Mouse (Mus musculus): Measurements from ENCODE around the gene Gm44596. TPM values are rescaled to one million over a fixed set of nuclear protein-coding genes. Genes with fewer than 3 reads are reported as not detected.

The Gm44596 gene
- polyA plus RNA-seq, 1 experiment from 2014 or later = not detected

DNA sequence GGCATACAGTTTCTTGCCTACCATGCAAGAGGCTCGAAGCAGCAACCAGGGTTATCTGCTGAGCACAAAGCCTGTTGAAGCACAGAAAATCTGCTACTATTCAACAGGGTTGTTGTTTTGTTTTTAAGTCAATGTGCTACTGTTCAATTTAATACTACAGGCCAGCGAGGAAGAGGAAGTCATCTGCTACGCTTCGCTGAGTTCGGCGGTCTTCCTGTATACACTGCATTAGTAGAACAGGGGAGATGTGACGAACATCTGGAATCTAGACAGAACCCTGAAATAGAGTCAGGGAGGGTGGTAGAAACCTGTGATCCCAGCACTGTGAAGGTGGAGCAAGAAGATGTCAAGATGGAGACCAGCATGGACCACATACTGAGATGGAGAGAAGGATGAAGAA, 8.4 kb downstream of the Gm44596 start:
- Histone ChIP-seq H3K4me2 (no peak overlapping the region), H3K4me3 (replicated peaks) (no peak overlapping the region), H3K36me3 (no peaks in the 10 kb centered on the region), H3K9ac (no peak overlapping the region), H3K27ac (no peak overlapping the region), H3K27me3 (no peaks in the 10 kb centered on the region), H3K9me3 (replicated peaks) (no peaks in the 10 kb centered on the region), H3K4me1 (no peaks in the 10 kb centered on the region)
- ATAC-seq (replicated peaks; ENCODE audit: low FRiP score) = no peak
- 60% methylated on average over 7 of the region's 7 CpGs for WGBS

DNA sequence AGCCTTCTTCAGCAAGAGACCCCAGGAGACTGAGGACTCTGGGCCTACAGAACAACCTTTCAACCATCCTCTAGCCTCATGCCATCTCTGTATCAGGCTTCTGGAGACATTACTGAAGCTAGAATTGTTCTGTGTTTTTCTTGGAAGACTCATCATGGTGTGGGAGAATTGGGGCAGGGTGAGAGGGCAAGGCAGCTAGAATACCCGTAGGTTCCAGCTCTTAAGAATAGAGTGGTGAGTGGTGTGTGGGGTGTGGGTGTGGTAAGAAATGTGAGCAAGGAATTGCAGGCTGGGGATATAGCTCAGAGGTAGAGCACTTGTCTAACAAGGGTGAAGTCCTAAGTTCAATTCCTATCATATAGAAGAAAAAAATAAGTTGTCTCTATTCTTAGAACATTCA, 9.7 kb downstream of the Gm44596 start:
- Histone ChIP-seq H3K27me3 (no peaks in the 10 kb centered on the region), H3K9me3 (replicated peaks) (no peaks in the 10 kb centered on the region)
- 57% methylated on average over 1 of the region's 1 CpGs for WGBS

GRCm38 (mm10) chr6:128389185-128389584, 13.9 kb downstream of the Gm44596 start:
- Histone ChIP-seq H3K4me2 (no peak overlapping the region), H3K9ac (no peak overlapping the region), H3K4me3 (replicated peaks) (no peak overlapping the region), H3K9me3 (replicated peaks) (no peaks in the 10 kb centered on the region), H3K27me3 (no peaks in the 10 kb centered on the region), H3K4me1 (no peaks in the 10 kb centered on the region), H3K27ac (no peak overlapping the region), H3K36me3 (no peaks in the 10 kb centered on the region)
- WGBS = 86% methylated on average over 1 of the region's 1 CpGs
- no peak for ATAC-seq (replicated peaks; ENCODE audit: low FRiP score)

More for the DNA sequence above, 9.7 kb downstream of the Gm44596 start:
- Histone ChIP-seq H3K36me3 (no peaks in the 10 kb centered on the region), H3K4me3 (replicated peaks) (no peak overlapping the region), H3K27ac (no peak overlapping the region), H3K9ac (no peak overlapping the region), H3K4me1 (no peaks in the 10 kb centered on the region), H3K4me2 (no peak overlapping the region)
- ATAC-seq (replicated peaks; ENCODE audit: low FRiP score) = no peak

GRCm38 (mm10) chr6:128390683-128391082, 15.4 kb downstream of the Gm44596 start:
- Histone ChIP-seq H3K9ac (no peak overlapping the region), H3K4me2 (no peak overlapping the region), H3K4me1 (no peaks in the 10 kb centered on the region), H3K27me3 (no peaks in the 10 kb centered on the region), H3K36me3 (no peaks in the 10 kb centered on the region), H3K27ac (no peak overlapping the region), H3K4me3 (replicated peaks) (no peak overlapping the region), H3K9me3 (replicated peaks) (no peaks in the 10 kb centered on the region)
- WGBS = 69% methylated on average over 1 of the region's 1 CpGs
- ATAC-seq (replicated peaks; ENCODE audit: low FRiP score) = no peak

DNA sequence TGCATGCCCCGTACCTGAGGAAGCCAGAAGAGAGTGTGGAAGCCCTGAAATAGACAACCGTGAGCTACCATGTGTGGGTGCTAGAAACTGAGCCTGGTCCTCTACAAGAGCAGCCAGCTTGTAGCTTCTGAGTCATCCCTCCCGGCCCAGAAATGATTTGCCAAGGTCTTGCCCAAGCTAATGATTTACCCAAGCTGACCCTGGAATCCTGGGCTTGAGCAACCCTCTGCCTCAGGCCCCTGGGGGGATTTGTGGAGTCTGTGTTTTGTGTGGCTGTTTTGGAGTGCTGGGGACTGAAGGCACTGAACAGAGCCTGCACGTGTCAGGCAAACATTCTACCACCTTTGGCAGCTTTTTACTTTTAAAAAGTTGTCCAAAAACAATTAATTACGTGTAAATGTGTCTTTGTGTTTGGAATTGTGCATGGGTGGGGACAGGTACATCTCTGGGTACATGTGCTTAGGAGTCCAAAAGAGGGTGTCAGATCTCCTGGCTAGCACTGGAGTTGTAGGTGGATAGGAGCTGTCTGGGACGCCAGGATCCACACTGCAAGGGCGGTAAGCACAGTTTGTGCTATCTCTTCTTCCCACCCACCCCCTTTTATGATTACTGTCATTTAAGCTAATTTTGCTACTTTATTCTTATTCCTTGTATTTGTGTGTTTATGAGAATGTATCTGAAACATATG, 22.4 kb downstream of the Gm44596 start:
- H3K27me3 ChIP-seq = no peaks in the 10 kb centered on the region
- H3K4me2 ChIP-seq = no peak overlapping the region
- H3K27ac ChIP-seq = peak overlapping the region; percentile 74
- H3K4me3 ChIP-seq (replicated peaks) = no peak overlapping the region
- no peak overlapping the region for H3K9ac ChIP-seq
- peaks cover 39% of the 10 kb centered on the region for H3K4me1 ChIP-seq
- H3K9me3 ChIP-seq (replicated peaks) = no peaks in the 10 kb centered on the region
- H3K36me3 ChIP-seq = no peaks in the 10 kb centered on the region
- ATAC-seq (replicated peaks; ENCODE audit: low FRiP score) = peak; percentile 41; the same call in 1 of the 2 replicates
- WGBS = 72% methylated on average over 7 of the region's 7 CpGs

GRCm38 (mm10) chr6:128398996-128399395, 23.7 kb downstream of the Gm44596 start, which contains the start of gene Nrip2:
Gene Nrip2, plus strand, starts transcription at chr6:128399296.
- 54% methylated on average over 3 of the region's 3 CpGs for WGBS
- H3K4me2 ChIP-seq = peak within 1 kb of the TSS; percentile 63
- no peak for ATAC-seq (replicated peaks; ENCODE audit: low FRiP score)
- no peaks in the 10 kb centered on the region for H3K27me3 ChIP-seq
- no peaks in the 10 kb centered on the region for H3K9me3 ChIP-seq (replicated peaks)
- H3K27ac ChIP-seq = peak within 1 kb of the TSS; percentile 86
- H3K9ac ChIP-seq = peak within 1 kb of the TSS; percentile 40
- H3K4me3 ChIP-seq (replicated peaks) = peak within 1 kb of the TSS; percentile 41
- peaks cover 39% of the 10 kb centered on the region for H3K4me1 ChIP-seq
- H3K36me3 ChIP-seq = no peaks in the 10 kb centered on the region

DNA sequence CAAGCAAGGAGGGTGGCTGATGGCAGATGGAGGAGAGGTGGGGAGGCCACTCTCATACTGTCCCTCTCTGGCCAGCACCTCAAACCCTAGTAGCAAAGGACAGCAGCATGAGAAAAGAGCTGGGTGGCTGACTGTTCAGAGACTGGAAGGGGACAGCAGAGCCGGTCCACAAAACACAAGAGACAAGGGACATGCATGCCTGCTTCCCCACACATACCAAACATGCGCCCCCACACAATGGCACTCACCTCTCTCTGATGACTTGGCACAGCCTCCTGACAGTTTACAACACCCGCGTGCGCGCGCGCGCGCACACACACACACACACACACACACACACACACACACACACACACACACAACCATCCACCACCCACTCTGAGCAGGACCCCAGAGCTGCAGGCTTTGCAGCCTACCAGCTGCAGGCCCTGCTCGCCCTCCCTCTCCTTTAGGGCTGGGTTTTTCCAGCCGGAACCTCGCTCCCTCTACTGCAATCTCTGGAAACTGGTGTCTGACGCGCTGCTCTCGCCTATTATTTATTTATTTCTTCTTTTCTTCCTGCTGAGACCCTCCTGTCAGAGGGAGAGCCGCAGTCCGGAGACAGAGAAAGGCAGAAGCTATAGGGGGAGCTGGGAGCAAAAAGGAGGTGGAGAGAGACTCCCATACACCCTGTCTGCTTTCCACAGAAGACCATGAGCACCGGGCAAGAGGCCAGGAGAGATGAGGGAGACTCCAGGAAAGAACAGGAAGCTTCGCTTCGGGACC, 24.3 kb downstream of the Gm44596 start:
- Histone ChIP-seq H3K4me2 (peak overlapping the region; percentile 63), H3K4me1 (peaks cover 39% of the 10 kb centered on the region), H3K9ac (peak overlapping the region; percentile 40), H3K36me3 (no peaks in the 10 kb centered on the region; the same call in 1 of the 2 replicates), H3K9me3 (replicated peaks) (no peaks in the 10 kb centered on the region), H3K27me3 (no peaks in the 10 kb centered on the region), H3K4me3 (replicated peaks) (peak overlapping the region; percentile 41), H3K27ac (peak overlapping the region; percentile 86)
- WGBS = 26% methylated on average over 21 of the region's 21 CpGs
- ATAC-seq (replicated peaks; ENCODE audit: low FRiP score) = peak; percentile 86

DNA sequence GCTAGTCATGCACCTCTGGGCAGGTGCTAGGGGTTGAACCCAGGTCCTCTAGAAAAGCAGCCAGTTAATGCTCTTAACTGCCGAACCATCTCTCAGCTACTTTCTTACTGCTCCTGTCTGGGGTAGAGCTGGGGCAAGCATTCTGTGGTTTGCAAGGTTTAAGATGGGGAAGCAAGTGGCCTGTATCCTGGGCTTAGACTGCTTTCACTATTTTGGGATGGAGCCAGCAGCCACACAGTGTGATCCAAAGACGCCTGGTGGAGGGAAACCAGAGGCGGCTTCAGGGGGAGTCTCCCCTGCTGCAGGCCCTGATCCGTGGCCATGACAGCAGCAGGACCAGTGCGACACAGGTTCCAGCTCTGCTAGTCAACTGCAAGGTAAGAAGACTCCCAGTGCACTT, 29.4 kb downstream of the Gm44596 start:
- H3K9me3 ChIP-seq (replicated peaks) = no peaks in the 10 kb centered on the region
- H3K4me2 ChIP-seq = no peak overlapping the region
- no peak overlapping the region for H3K9ac ChIP-seq
- 60% methylated on average over 5 of the region's 5 CpGs for WGBS
- no peaks in the 10 kb centered on the region for H3K27me3 ChIP-seq
- peaks cover 23% of the 10 kb centered on the region for H3K4me1 ChIP-seq
- ATAC-seq (replicated peaks; ENCODE audit: low FRiP score) = no peak
- peaks cover 40% of the 10 kb centered on the region for H3K36me3 ChIP-seq
- no peak overlapping the region for H3K4me3 ChIP-seq (replicated peaks)
- no peak overlapping the region for H3K27ac ChIP-seq

DNA sequence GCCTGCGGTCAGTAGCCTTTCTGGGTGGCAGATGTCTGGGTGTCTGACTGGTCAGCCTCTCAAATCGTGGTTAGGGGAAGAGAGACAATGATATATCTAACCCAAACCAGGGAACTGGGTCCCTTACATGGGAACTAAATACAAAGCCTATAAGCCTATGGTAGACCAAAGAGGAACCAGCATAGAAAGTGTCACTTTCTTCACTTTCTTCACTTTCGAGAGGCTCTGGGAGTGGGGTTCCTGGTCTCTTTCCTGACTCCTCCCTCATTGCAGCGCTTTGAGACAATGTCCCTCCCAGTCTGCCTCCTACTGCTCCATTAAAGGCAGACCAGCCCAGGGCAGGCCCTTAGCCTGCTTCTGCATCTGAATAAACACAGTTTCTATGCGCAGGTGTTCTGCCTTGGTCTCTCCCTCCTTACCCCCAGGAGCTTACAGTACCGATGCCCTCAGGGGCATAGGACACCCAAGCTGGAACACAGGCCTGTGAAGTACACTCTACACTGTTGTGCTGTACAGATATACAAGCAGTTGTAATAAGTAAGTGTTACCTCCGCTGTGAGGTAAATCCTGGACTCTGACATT, 33.3 kb downstream of the Gm44596 start:
- no peak overlapping the region for H3K27ac ChIP-seq
- no peaks in the 10 kb centered on the region for H3K27me3 ChIP-seq
- H3K36me3 ChIP-seq = peaks cover 77% of the 10 kb centered on the region
- no peak overlapping the region for H3K4me2 ChIP-seq
- WGBS = 86% methylated on average over 7 of the region's 7 CpGs
- H3K4me1 ChIP-seq = no peaks in the 10 kb centered on the region
- H3K4me3 ChIP-seq (replicated peaks) = no peak overlapping the region
- no peak for ATAC-seq (replicated peaks; ENCODE audit: low FRiP score)
- no peaks in the 10 kb centered on the region for H3K9me3 ChIP-seq (replicated peaks)
- H3K9ac ChIP-seq = no peak overlapping the region

GRCm38 (mm10) chr6:128410305-128410704, 35.0 kb downstream of the Gm44596 start:
- peaks cover 77% of the 10 kb centered on the region for H3K36me3 ChIP-seq
- ATAC-seq (replicated peaks; ENCODE audit: low FRiP score) = no peak; the same call in 1 of the 2 replicates
- H3K27me3 ChIP-seq = no peaks in the 10 kb centered on the region
- no peak overlapping the region for H3K9ac ChIP-seq
- WGBS = 93% methylated on average over 13 of the region's 13 CpGs
- H3K4me3 ChIP-seq (replicated peaks) = no peak overlapping the region
- no peaks in the 10 kb centered on the region for H3K9me3 ChIP-seq (replicated peaks)
- no peaks in the 10 kb centered on the region for H3K4me1 ChIP-seq
- H3K4me2 ChIP-seq = no peak overlapping the region
- no peak overlapping the region for H3K27ac ChIP-seq

GRCm38 (mm10) chr6:128411115-128411514, 35.8 kb downstream of the Gm44596 start:
- peaks cover 78% of the 10 kb centered on the region for H3K36me3 ChIP-seq

DNA sequence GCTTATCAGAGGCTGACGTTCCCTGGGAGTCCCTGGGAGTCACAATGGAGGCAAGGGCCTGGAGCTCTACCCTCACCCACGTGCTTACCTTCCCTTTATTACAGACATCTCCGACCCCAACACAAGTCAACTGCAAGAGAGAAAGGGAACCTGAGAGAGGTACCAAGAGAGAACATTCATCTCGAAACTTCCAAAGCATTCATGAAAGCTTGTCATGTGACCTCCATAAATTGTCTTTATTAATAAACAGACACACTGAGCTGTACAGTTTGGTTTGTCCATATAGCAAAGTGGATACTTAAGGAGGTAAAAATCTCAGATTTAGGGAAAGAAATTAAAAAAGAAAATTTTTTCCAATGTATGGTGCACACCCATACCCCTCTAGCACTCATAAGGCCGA, 40.9 kb downstream of the Gm44596 start:
- Histone ChIP-seq H3K4me2 (no peak overlapping the region), H3K9ac (no peak overlapping the region), H3K4me1 (peaks cover 3% of the 10 kb centered on the region; the same call in 1 of the 2 replicates), H3K9me3 (replicated peaks) (no peaks in the 10 kb centered on the region), H3K27ac (no peak overlapping the region), H3K36me3 (peaks cover 36% of the 10 kb centered on the region), H3K4me3 (replicated peaks) (no peak overlapping the region), H3K27me3 (no peaks in the 10 kb centered on the region)
- WGBS = 83% methylated on average over 5 of the region's 5 CpGs
- no peak for ATAC-seq (replicated peaks; ENCODE audit: low FRiP score)

More at GRCm38 (mm10) chr6:128411115-128411514, 35.8 kb downstream of the Gm44596 start:
- ATAC-seq (replicated peaks; ENCODE audit: low FRiP score) = 0 out of 2 replicates have a peak, but pooled peaks have one; percentile 5
- 19% methylated on average over 3 of the region's 3 CpGs for WGBS
- Histone ChIP-seq H3K4me3 (replicated peaks) (no peak overlapping the region), H3K27ac (no peak overlapping the region), H3K9ac (no peak overlapping the region), H3K27me3 (no peaks in the 10 kb centered on the region), H3K4me1 (no peaks in the 10 kb centered on the region), H3K4me2 (no peak overlapping the region), H3K9me3 (replicated peaks) (no peaks in the 10 kb centered on the region)

Measured in kidney, embryonic 15.5 days (tissue).